Mouse (Mus musculus) bone marrow macrophage, adult 2 months (primary cell): Measurements from ENCODE around the gene Nrtn. TPM values are rescaled to one million over a fixed set of nuclear protein-coding genes. Genes with fewer than 3 reads are reported as not detected.

Experiments
- H3K27ac ChIP-seq: 2 replicates; pipeline ENCODE4 v1.5.1; 2012; ENCODE audit warnings: low read depth, low read length; ENCODE audit not compliant: insufficient read depth
- H3K4me1 ChIP-seq: 2 replicates; pipeline ENCODE4 v1.6.1; 2012; ENCODE audit warnings: low read length; ENCODE audit not compliant: control insufficient read depth, insufficient read depth
- H3K4me3 ChIP-seq: 2 replicates; pipeline ENCODE4 v1.5.1; 2012; ENCODE audit warnings: mild to moderate bottlenecking, low read length, moderate library complexity; ENCODE audit not compliant: insufficient read depth
- CTCF ChIP-seq: IDR thresholded peaks from 2 replicates; pipeline ENCODE4 v1.5.1; 2012; ENCODE audit warnings: low read depth, mild to moderate bottlenecking, low read length, moderate library complexity
- POLR2A ChIP-seq: IDR thresholded peaks from 2 replicates; pipeline ENCODE4 v1.6.1; 2012; ENCODE audit warnings: mild to moderate bottlenecking, low read depth, low read length, borderline replicate concordance
- polyA plus RNA-seq: library from polyadenylated mRNA; stranded (reverse); fragments of >200 nt; gene quantifications from 2 replicates; pipeline ENCODE4 v1.2.4, GENCODE M21; 2012; ENCODE audit not compliant: missing spikeins, insufficient read depth, insufficient read length

The Nrtn gene
- polyA plus RNA-seq, 1 experiment = 0.55 TPM

DNA sequence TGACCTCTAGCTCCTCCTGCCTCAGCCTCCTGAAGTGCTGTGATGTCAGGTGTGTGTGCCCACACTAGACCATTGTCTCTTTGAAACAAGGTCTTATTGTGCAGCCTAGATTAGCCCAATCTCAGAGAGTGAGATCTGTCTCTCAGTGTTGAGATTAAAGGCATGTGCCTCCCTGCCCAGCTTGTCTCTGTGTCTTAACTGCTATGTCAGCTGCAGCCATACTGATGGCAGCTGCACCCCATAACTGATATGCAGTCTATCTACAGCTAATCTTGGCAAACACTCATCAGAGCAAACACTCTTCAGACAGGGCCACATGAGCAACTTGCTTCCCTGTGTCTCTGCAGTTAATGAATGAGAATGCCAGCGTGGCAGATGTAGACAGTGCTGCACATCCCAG, 50.8 kb downstream of the Nrtn start:
- Histone ChIP-seq H3K27ac (no peak overlapping the region), H3K4me3 (no peak overlapping the region), H3K4me1 (no peaks in the 10 kb centered on the region)
- TF ChIP-seq CTCF = no peak
- no peak for TF ChIP-seq POLR2A

GRCm38 (mm10) chr17:56703038-56703437, 54.3 kb downstream of the Nrtn start:
- Histone ChIP-seq H3K4me1 (no peaks in the 10 kb centered on the region), H3K4me3 (no peak overlapping the region), H3K27ac (no peak overlapping the region)
- TF ChIP-seq CTCF (no peak), POLR2A (no peak)

Other genes starting within 250 kb of the Nrtn start
- not detected in 2 replicates for gene Znrf4, start 245.1 kb downstream of the Nrtn start, polyA plus RNA-seq
- 1.6 and 2.1 TPM in 2 replicates for gene Gm20219, start 203.1 kb downstream of the Nrtn start, polyA plus RNA-seq
- 164 and 176 TPM in 2 replicates for gene Safb2, start 172.9 kb downstream of the Nrtn start, polyA plus RNA-seq
- 73.7 and 75.6 TPM in 2 replicates for gene Safb, start 172.7 kb downstream of the Nrtn start, polyA plus RNA-seq
- 80.8 and 87.4 TPM in 2 replicates for gene 2410015M20Rik, start 147.8 kb downstream of the Nrtn start, polyA plus RNA-seq
- gene Rpl36, start 144.1 kb downstream of the Nrtn start, polyA plus RNA-seq = 507 and 564 TPM in 2 replicates
- gene Lonp1, start 130.6 kb downstream of the Nrtn start, polyA plus RNA-seq = 29.6 and 29.9 TPM in 2 replicates
- gene Catsperd, start 129.4 kb downstream of the Nrtn start, polyA plus RNA-seq = not detected in 2 replicates
- 36.9 and 38.5 TPM in 2 replicates for gene Ranbp3, start 84.2 kb downstream of the Nrtn start, polyA plus RNA-seq
- gene Ndufa11, start 39.8 kb downstream of the Nrtn start, polyA plus RNA-seq = 75.1 and 96.1 TPM in 2 replicates
- 11.0 and 13.7 TPM in 2 replicates for gene Vmac, start 39.5 kb downstream of the Nrtn start, polyA plus RNA-seq
- 21.4 and 24.9 TPM in 2 replicates for gene Dus3l, start 7.2 kb upstream of the Nrtn start, polyA plus RNA-seq
- not detected in 2 replicates for gene Prr22, start 12.7 kb upstream of the Nrtn start, polyA plus RNA-seq
- 1.1 and 1.2 TPM in 2 replicates for gene Rfx2, start 73.5 kb upstream of the Nrtn start, polyA plus RNA-seq
- not detected in 2 replicates for gene Acsbg2, start 116.9 kb upstream of the Nrtn start, polyA plus RNA-seq
- gene 1700061G19Rik, start 117.9 kb upstream of the Nrtn start, polyA plus RNA-seq = not detected in 2 replicates
- 10.8 and 15.5 TPM in 2 replicates for gene Mllt1, start 177.9 kb upstream of the Nrtn start, polyA plus RNA-seq
- not detected in 2 replicates for gene Acer1, start 224.6 kb upstream of the Nrtn start, polyA plus RNA-seq
- 18.1 and 19.6 TPM in 2 replicates for gene Clpp, start 232.8 kb upstream of the Nrtn start, polyA plus RNA-seq
- 12.5 and 13.6 TPM in 2 replicates for gene Alkbh7, start 239.8 kb upstream of the Nrtn start, polyA plus RNA-seq
- not detected in 2 replicates for gene Pspn, start 242.5 kb upstream of the Nrtn start, polyA plus RNA-seq